Mouse (Mus musculus) megakaryocyte progenitor cell, adult 5-6 weeks (primary cell): ENCODE data around the gene Klf15. TPM values are rescaled to one million over a fixed set of nuclear protein-coding genes. Genes with fewer than 3 reads are reported as not detected.

Source experiments
- ATAC-seq: replicated peaks from 2 replicates; pipeline ENCODE4 v1.8.0; 2016; ENCODE audit warnings: mild to moderate bottlenecking, moderate TSS enrichment, inconsistent platforms; ENCODE audit not compliant: poor library complexity
- total RNA-seq, 2 experiments: library from RNA; stranded (forward) in 1 of 2; stranded (reverse) in 1 of 2; fragments of 157-497, 149-512 nt in 1 of 2; fragments of 200-1000 nt in 1 of 2; gene quantifications; 2 replicates each; pipeline versions ENCODE4 v1.2.3 to v1.2.4; 2015 to 2017

The Klf15 gene
- total RNA-seq (2015) (0.22 TPM in 1 of 2 replicates, not detected in the other), total RNA-seq (2017) (not detected in 2 replicates)

GRCm38 (mm10) chr6:90462181-90462706 is at the start of gene Klf15:
Klf15 (plus strand) TSS chr6:90462576.
- peak; percentile 33; the same call in 1 of the 2 replicates for ATAC-seq

- ATAC-seq: peak; percentile 99
Observed at GRCm38 (mm10) chr6:90422565-90422964, 39.8 kb upstream of the Klf15 start.

GRCm38 (mm10) chr6:90425361-90425760 is 37.0 kb upstream of the Klf15 start:
- ATAC-seq: no peak

GRCm38 (mm10) chr6:90426003-90426402 is 36.4 kb upstream of the Klf15 start:
- ATAC-seq: no peak

GRCm38 (mm10) chr6:90428380-90428974 is 33.9 kb upstream of the Klf15 start, which contains the start of gene Cfap100:
Cfap100 (minus strand) TSS chr6:90428797.
- ATAC-seq: peak; percentile 83

- ATAC-seq: no peak
Observed at GRCm38 (mm10) chr6:90429911-90430310, 32.5 kb upstream of the Klf15 start.

GRCm38 (mm10) chr6:90431487-90431886 is 30.9 kb upstream of the Klf15 start:
- no peak for ATAC-seq

- ATAC-seq: no peak
Observed at GRCm38 (mm10) chr6:90434687-90435086, 27.7 kb upstream of the Klf15 start.

GRCm38 (mm10) chr6:90435195-90435618 is 27.2 kb upstream of the Klf15 start:
- peak; percentile 97 for ATAC-seq

GRCm38 (mm10) chr6:90436192-90436907 is 26.0 kb upstream of the Klf15 start:
- no peak for ATAC-seq

GRCm38 (mm10) chr6:90437041-90437440 is 25.3 kb upstream of the Klf15 start:
- ATAC-seq: no peak

- ATAC-seq: no peak
Observed at GRCm38 (mm10) chr6:90446883-90447282, 15.5 kb upstream of the Klf15 start.

GRCm38 (mm10) chr6:90450179-90450578 is 12.2 kb upstream of the Klf15 start:
- ATAC-seq: peak; percentile 57; the same call in 1 of the 2 replicates

GRCm38 (mm10) chr6:90450697-90451096 is 11.7 kb upstream of the Klf15 start:
- no peak for ATAC-seq

GRCm38 (mm10) chr6:90451512-90451911 is 10.9 kb upstream of the Klf15 start:
- no peak for ATAC-seq

- ATAC-seq: no peak
Observed at GRCm38 (mm10) chr6:90452603-90453002, 9.8 kb upstream of the Klf15 start.

- no peak for ATAC-seq
Observed at GRCm38 (mm10) chr6:90453751-90454150, 8.6 kb upstream of the Klf15 start.

GRCm38 (mm10) chr6:90457421-90457820 is 5.0 kb upstream of the Klf15 start:
- no peak for ATAC-seq

GRCm38 (mm10) chr6:90461181-90461580 is 1.2 kb upstream of the Klf15 start:
- no peak for ATAC-seq

GRCm38 (mm10) chr6:90461771-90462170 is 605 bp upstream of the Klf15 start:
- ATAC-seq: 0 out of 2 replicates have a peak, but pooled peaks have one; percentile 2

- ATAC-seq: no peak
Observed at GRCm38 (mm10) chr6:90462841-90463227, 458 bp downstream of the Klf15 start.
